Mouse (Mus musculus): ENCODE results near the gene 4930564D02Rik.

- no peak for TF ChIP-seq TAL1 (IDR thresholded peaks at IDR 0.05; ENCODE audit: low read length)
- no peak for TF ChIP-seq GATA1 (IDR thresholded peaks at IDR 0.05; ENCODE audit: low read length)
These were observed 9.2 kb downstream of the 4930564D02Rik start for GRCm38 (mm10) chr3:105075796-105076195.

Measured in erythroblast, embryonic 14.5 days (primary cell).